Mouse (Mus musculus): Measurements from ENCODE around the gene Col23a1. TPM values are rescaled to one million over a fixed set of nuclear protein-coding genes. Genes with fewer than 3 reads are reported as not detected.

Col23a1 gene
- polyA plus RNA-seq, 1 experiment from 2014 or later, result 0.40 TPM

DNA sequence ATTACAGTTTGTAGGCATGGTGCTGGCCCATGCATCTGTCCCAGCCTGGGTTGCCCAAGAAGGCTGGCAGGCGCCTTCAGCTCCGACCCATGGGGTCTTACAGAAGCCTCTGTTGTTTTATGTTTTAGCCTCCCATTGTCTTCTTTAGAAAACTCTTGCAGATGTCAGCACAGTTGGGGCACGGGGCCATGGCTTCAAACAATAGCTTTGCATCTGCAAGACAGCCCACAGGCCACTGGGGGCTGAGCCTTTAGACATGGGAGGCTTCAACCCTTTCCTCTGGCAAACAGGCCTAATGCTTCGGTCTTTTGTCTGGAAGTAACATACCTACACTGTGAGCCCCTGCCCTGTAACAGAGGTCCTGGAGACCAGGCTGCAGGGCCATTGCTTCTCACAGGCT lies 159.0 kb downstream of the Col23a1 start:
- Histone ChIP-seq H3K79me2 (ENCODE audit: inconsistent target) (no peaks in the 10 kb centered on the region), H3K4me3 (ENCODE audit: inconsistent target) (no peak overlapping the region), H3K36me3 (ENCODE audit: inconsistent target) (no peaks in the 10 kb centered on the region), H3K27ac (no peak overlapping the region)
- WGBS (ENCODE audit: missing documents), result 79% methylated on average over 4 of the region's 4 CpGs

DNA sequence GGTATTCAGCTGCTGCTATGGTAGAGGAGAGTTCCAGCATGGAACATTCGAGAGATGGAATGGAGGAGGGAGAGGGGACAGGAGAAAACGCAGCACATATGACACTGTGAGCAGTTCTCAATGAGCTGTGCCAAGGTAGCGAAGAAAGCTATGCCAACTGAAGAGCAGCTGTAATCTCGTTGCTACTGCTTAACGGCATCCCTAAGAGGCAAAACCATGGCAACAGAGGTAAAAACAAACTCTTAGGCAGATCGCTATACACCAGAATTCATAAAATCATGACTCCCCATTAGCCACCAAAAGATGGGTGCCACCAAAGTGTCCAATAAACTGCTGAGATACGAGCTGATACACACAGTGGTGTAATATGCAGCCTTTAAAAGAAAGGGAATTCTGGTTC lies 160.2 kb downstream of the Col23a1 start:
- H3K36me3 ChIP-seq (ENCODE audit: inconsistent target), result no peaks in the 10 kb centered on the region
- H3K27ac ChIP-seq, result no peak overlapping the region
- H3K79me2 ChIP-seq (ENCODE audit: inconsistent target), result no peaks in the 10 kb centered on the region
- no peak overlapping the region for H3K4me3 ChIP-seq (ENCODE audit: inconsistent target)
- 77% methylated on average over 7 of the region's 7 CpGs for WGBS (ENCODE audit: missing documents)

DNA sequence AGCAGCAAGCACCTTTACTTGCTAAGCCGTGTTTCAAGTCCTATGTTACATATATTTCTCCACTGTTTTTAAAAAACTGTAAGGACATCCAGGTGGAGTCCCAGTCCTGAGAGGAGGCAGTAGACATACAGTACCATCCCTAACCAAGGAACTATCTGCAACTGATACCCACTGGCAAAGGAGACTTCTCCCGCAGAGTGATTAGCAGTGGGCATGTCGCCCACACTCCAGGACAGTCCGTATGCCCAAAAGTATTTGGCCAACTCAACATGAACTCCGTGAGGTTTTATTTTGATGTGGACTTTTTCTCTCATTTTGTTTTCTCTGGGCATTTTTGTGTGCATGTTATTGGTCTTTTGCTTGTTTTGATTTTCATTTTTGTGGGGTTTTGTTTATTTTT lies 161.6 kb downstream of the Col23a1 start:
- Histone ChIP-seq H3K36me3 (ENCODE audit: inconsistent target) (no peaks in the 10 kb centered on the region), H3K79me2 (ENCODE audit: inconsistent target) (no peaks in the 10 kb centered on the region), H3K27ac (no peak overlapping the region), H3K4me3 (ENCODE audit: inconsistent target) (no peak overlapping the region)
- WGBS (ENCODE audit: missing documents), result 93% methylated on average over 5 of the region's 5 CpGs

DNA sequence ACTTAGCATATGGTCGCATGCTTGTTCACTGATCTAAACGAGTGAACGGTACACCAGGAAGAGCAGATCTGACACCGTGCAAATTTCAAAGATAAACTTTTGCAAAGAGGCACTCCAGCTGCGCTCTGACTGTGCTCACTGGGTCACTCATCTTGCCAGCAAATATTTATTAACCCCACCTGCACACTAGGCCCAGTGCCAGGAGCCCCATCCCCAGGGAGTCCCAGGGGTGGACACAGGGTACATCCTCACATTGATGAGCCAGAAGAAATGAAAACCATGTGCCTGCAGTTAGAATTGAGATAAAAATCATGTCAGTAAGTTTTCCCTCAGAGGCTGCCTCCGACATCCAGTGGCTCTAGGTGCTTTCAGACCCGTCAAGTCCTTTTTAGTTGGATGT lies 162.2 kb downstream of the Col23a1 start:
- Histone ChIP-seq H3K4me3 (ENCODE audit: inconsistent target) (no peak overlapping the region), H3K79me2 (ENCODE audit: inconsistent target) (no peaks in the 10 kb centered on the region), H3K27ac (no peak overlapping the region), H3K36me3 (ENCODE audit: inconsistent target) (no peaks in the 10 kb centered on the region)
- WGBS (ENCODE audit: missing documents), result 83% methylated on average over 7 of the region's 7 CpGs

DNA sequence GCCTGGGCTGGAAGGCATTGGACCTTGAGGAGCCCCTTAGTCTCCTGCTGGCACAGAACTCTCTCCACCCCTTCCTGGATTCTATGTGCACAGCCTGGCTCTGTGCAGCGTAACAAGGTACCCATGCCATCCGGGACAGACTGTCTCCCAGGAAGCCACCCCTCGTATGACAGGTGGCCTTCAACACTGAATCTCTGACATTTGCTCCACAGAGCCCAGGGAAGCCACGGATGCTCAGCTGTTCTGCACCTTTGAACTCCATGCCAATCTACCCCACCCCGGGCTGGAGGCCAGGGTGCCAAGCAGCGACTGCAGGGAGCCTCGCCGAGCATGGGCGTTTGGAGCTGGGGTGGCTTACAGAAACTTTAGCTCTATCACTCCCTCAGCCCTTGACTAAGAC lies 164.0 kb downstream of the Col23a1 start:
- H3K36me3 ChIP-seq (ENCODE audit: inconsistent target), result no peaks in the 10 kb centered on the region
- WGBS (ENCODE audit: missing documents), result 94% methylated on average over 9 of the region's 9 CpGs

DNA sequence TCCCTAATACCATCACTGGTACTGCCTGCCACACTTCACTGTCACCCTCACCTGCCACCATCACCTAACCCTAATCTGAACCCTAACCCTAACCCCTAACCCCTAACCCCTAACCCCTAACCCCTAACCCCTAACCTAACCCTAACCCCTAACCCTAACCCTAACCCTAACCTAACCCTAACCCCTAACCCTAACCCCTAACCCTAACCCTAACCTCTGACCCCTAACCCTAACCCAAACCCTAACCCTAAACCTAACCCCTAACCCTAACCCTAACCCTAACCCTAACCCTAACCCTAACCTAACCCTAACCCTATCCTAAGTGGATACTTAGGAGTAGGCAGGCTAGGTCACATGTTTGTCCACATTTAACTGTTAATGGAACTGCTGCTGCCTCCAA lies 165.8 kb downstream of the Col23a1 start:
- H3K4me3 ChIP-seq (ENCODE audit: inconsistent target), result no peak overlapping the region
- no peaks in the 10 kb centered on the region for H3K79me2 ChIP-seq (ENCODE audit: inconsistent target)
- H3K27ac ChIP-seq, result no peak overlapping the region
- H3K36me3 ChIP-seq (ENCODE audit: inconsistent target), result no peaks in the 10 kb centered on the region

More for the DNA sequence above, 164.0 kb downstream of the Col23a1 start:
- Histone ChIP-seq H3K4me3 (ENCODE audit: inconsistent target) (no peak overlapping the region), H3K79me2 (ENCODE audit: inconsistent target) (no peaks in the 10 kb centered on the region), H3K27ac (no peak overlapping the region)

DNA sequence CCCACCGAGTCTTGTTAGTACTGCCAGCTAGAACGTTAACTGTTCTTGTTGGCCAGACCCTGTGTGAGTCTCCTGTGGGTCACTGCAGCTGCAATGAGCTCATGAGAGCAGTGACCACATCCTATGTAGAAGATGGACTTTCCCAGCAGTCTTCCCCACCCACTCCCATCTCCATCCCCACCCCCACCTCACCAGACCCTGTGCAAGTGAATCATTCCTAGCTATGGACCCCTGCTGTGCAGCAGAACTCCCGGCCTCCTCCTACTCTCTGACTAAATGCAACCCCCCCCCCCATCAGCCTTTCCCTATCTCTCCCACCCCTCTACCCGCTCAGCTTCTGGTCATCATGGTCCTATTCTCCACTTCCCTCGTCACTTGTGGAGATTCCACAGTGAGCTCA lies 167.9 kb downstream of the Col23a1 start:
- Histone ChIP-seq H3K36me3 (ENCODE audit: inconsistent target) (no peaks in the 10 kb centered on the region), H3K27ac (no peak overlapping the region), H3K79me2 (ENCODE audit: inconsistent target) (no peaks in the 10 kb centered on the region), H3K4me3 (ENCODE audit: inconsistent target) (no peak overlapping the region)
- WGBS (ENCODE audit: missing documents), result 41% methylated on average over 5 of the region's 5 CpGs

DNA sequence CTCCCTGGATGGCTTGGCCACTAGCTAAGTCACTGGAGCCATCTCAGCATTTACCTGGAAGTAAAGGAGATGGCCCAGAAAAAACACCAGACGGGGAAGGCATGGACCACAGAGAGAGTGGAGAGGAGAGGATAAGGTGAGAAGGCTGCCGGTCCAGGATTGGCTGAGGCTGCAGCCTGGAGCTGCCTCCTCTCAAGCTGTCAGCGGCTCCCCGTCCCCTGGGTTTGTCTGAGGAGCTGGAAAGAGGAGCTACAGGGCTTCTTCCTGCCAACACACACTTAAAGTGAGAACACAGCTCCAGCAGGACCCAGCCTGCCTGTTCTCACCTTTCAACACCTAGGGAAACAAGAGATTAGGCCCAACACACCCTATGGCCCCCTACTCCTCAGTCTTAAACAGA lies 168.9 kb downstream of the Col23a1 start:
- Histone ChIP-seq H3K4me3 (ENCODE audit: inconsistent target) (no peak overlapping the region), H3K36me3 (ENCODE audit: inconsistent target) (no peaks in the 10 kb centered on the region), H3K79me2 (ENCODE audit: inconsistent target) (no peaks in the 10 kb centered on the region), H3K27ac (no peak overlapping the region)
- WGBS (ENCODE audit: missing documents), result 97% methylated on average over 4 of the region's 4 CpGs

DNA sequence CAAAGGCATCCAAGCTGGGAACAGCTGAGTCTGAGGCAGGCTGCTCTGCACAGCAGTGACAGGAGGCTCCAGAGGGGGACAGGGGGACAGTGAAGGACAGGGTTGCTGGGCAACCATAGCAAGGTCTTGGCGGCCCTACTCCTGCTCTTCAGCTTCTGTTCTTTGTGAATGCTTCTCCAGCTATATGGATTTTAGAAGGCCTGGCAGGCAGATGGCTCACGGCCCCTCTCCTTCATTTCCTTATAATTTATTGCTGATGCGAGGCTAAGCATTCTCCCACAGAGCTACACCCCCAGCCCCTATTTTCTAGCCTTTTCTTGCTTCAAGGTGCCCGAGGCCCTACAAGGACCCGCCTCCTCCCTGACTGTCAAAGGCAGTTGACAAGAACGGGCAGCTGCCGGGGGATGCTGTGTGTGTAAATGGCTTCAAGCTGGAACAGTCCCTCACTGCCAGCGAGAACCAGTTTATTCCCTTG lies 169.9 kb downstream of the Col23a1 start:
- no peak overlapping the region for H3K4me3 ChIP-seq (ENCODE audit: inconsistent target)
- H3K79me2 ChIP-seq (ENCODE audit: inconsistent target), result no peaks in the 10 kb centered on the region
- 85% methylated on average over 7 of the region's 8 CpGs for WGBS (ENCODE audit: missing documents)
- no peaks in the 10 kb centered on the region for H3K36me3 ChIP-seq (ENCODE audit: inconsistent target)
- H3K27ac ChIP-seq, result no peak overlapping the region

DNA sequence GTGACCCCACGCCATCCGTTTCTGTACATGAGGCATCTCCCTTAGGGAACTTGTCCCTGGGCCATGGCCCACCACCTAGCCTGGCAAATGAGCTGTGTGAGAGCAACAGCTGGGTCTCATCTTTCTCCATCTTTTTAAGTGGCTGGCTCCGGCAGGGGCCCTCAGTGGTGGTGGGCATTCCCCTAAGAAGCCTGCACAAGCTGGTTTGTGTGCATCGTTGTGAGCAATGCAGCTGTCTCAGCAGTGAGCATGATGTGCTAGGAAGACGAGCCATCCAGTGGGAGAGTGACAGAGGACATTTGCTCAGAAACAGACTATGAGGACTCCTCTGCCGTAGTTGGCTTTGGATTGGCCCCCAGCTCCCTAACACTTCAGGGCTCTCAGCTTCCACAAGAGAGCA lies 179.0 kb downstream of the Col23a1 start:
- no peak overlapping the region for H3K4me3 ChIP-seq (ENCODE audit: inconsistent target)
- 92% methylated on average over 6 of the region's 6 CpGs for WGBS (ENCODE audit: missing documents)
- no peaks in the 10 kb centered on the region for H3K36me3 ChIP-seq (ENCODE audit: inconsistent target)

DNA sequence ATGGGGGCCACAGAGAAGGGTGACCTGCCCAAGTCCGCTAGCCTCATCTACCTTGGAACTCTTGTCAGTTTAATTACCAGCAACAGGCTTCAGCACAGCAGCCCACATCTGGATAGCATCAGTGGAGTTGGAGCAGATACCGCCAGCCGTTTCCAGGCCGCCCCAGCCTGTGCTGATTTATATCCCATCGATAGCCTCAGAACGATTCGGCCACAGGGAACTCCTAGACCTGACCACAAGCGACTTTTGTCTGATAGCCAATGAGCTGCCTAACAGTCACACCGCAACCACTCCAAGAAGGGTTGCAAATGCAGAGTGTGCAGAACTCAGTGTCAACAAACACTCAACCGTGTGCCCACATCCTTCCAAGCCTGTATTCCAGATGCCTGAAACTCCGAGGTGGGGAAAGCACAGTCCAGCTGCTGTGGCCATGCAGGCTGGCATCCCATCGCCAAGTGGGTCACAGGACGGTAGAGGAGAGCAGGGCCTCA lies 179.7 kb downstream of the Col23a1 start:
- Histone ChIP-seq H3K4me3 (ENCODE audit: inconsistent target) (no peak overlapping the region), H3K36me3 (ENCODE audit: inconsistent target) (no peaks in the 10 kb centered on the region), H3K27ac (no peak overlapping the region), H3K79me2 (ENCODE audit: inconsistent target) (no peaks in the 10 kb centered on the region)
- 59% methylated on average over 13 of the region's 13 CpGs for WGBS (ENCODE audit: missing documents)

More for the DNA sequence above, 179.0 kb downstream of the Col23a1 start:
- no peak overlapping the region for H3K27ac ChIP-seq
- H3K79me2 ChIP-seq (ENCODE audit: inconsistent target), result no peaks in the 10 kb centered on the region

DNA sequence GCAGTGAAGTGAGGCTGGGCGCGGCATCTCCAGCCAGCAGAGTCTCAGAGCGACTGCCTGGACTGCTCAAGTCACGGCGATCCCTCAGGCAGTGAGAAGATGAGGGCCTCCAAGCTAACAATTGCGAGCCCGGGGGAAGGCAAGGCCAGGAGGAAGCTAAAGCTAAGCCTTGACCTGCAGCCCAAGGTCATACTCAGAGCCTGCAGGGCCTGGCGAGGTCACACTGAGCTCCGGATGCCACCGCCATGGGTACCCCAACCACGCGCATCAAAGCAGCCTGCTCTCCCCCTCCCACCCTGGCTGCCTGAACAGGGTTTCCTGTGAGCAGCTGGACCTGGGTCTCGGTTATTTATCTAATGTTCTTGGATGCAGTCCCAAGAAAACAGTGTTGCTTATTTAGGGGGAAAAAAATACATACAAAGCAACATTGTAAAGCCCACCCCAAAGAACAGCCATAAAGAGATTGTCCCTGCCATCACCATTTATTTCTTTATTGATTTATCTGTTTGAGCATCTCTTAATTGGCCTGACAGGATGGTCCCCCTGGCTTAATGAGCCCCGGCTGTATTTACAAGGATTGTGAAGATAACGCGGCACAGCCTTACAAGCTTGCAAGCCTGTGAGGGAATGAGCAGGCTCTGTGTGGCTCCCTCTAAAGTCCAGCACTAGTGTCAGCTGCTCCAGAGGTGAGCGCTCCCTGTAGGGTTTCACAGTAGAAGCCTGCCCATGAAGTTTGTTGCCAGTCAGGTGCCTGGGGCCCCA lies 180.8 kb downstream of the Col23a1 start:
- H3K36me3 ChIP-seq (ENCODE audit: inconsistent target), result no peaks in the 10 kb centered on the region
- WGBS (ENCODE audit: missing documents), result 57% methylated on average over 16 of the region's 17 CpGs
- H3K27ac ChIP-seq, result no peak overlapping the region
- H3K79me2 ChIP-seq (ENCODE audit: inconsistent target), result no peaks in the 10 kb centered on the region
- no peak overlapping the region for H3K4me3 ChIP-seq (ENCODE audit: inconsistent target)

DNA sequence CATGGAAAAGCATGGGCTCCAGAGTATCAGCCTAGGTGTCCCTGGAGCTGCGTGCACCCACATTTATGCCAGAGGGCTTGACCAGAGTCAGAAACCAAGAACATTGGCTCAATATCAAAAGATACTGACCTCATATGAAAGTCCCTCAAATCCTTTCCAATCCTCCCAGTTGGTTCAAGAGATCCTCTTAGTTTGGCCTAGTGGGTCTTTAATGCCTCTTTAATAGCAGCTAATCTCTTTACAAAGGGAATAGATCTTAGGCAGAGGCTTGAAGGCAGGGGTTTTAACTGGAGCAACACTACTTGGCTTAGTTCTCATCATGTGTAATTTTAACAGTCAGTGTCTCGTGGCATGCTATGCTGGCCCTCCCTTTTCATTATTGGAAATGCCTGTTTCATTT lies 184.0 kb downstream of the Col23a1 start:
- Histone ChIP-seq H3K79me2 (ENCODE audit: inconsistent target) (no peaks in the 10 kb centered on the region), H3K27ac (no peak overlapping the region), H3K36me3 (ENCODE audit: inconsistent target) (no peaks in the 10 kb centered on the region), H3K4me3 (ENCODE audit: inconsistent target) (no peak overlapping the region)
- WGBS (ENCODE audit: missing documents), result 96% methylated on average over 2 of the region's 2 CpGs

DNA sequence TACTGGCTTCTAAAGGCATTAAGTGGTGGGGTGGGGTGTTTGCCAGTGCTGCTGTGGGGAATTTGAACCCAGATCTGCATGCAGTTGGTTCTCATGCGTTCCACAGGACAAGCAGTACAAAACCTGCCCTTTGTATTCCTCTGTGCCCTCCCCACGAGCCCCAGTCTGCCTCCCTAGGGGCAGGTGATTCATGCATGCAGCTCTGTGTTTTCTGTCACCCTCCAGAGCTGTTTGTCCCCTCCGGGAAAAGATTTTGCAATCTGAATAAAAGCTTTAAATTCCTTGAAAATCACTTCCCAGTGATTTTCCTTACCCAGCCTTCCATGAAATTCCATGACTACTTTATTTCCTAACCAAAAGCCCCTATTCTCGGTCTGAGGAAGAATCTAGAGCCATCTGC lies 186.8 kb downstream of the Col23a1 start:
- H3K4me3 ChIP-seq (ENCODE audit: inconsistent target), result no peak overlapping the region
- H3K79me2 ChIP-seq (ENCODE audit: inconsistent target), result no peaks in the 10 kb centered on the region
- 72% methylated on average over 4 of the region's 4 CpGs for WGBS (ENCODE audit: missing documents)
- no peaks in the 10 kb centered on the region for H3K36me3 ChIP-seq (ENCODE audit: inconsistent target)
- no peak overlapping the region for H3K27ac ChIP-seq

DNA sequence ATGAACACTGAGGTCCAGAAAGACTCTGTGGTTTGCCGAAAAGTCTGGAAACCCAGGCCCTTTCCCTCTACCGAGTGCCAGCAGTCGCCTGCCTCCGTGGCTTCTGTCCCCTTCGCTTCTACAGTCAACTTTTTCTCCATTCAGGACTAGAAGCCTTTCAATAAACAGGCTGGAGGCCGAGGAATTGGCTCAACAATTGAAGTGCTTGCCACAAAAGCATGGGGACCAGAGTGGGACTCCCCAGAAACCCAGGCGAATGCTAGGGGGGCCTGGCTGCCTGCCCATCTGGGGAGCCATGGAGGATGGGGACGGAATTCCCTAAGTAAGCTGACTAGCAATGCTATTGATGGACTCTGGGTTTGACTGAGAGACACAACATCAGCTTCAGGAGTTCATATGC lies 187.9 kb downstream of the Col23a1 start:
- Histone ChIP-seq H3K27ac (no peak overlapping the region), H3K79me2 (ENCODE audit: inconsistent target) (no peaks in the 10 kb centered on the region), H3K4me3 (ENCODE audit: inconsistent target) (no peak overlapping the region), H3K36me3 (ENCODE audit: inconsistent target) (no peaks in the 10 kb centered on the region)
- 87% methylated on average over 8 of the region's 8 CpGs for WGBS (ENCODE audit: missing documents)

DNA sequence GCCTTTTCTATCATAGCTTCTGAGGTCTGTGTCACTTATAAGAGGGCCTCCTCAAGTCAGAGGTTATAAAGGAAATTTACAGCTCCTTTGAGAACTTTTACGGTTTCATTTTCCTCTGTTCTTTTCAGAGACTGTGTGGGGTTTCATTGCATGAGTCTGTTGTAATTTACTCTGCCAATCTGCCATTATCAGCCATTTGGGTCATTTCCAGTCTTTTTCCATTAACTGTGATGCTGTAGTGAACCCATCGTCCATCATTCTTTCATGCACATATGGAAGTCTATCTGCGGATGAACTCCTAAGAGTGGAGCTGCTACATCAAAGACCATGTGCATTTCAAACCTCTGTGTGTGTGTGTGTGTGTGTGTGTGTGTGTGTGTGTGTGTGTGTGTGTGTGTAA lies 192.5 kb downstream of the Col23a1 start:
- no peaks in the 10 kb centered on the region for H3K79me2 ChIP-seq (ENCODE audit: inconsistent target)
- no peaks in the 10 kb centered on the region for H3K36me3 ChIP-seq (ENCODE audit: inconsistent target)
- no peak overlapping the region for H3K4me3 ChIP-seq (ENCODE audit: inconsistent target)
- H3K27ac ChIP-seq, result no peak overlapping the region
- 61% methylated on average over 2 of the region's 3 CpGs for WGBS (ENCODE audit: missing documents)

Measured in macrophage (primary cell).